Mouse (Mus musculus): ENCODE data around the gene Ifitm1. TPM values are rescaled to one million over a fixed set of nuclear protein-coding genes. Genes with fewer than 3 reads are reported as not detected.

Ifitm1 gene
- polyA plus RNA-seq (2014; fragmentation: Nextera tagmentation; extraction: Ambion mirVana) = 32.7 and 33.5 TPM in 2 replicates

DNA sequence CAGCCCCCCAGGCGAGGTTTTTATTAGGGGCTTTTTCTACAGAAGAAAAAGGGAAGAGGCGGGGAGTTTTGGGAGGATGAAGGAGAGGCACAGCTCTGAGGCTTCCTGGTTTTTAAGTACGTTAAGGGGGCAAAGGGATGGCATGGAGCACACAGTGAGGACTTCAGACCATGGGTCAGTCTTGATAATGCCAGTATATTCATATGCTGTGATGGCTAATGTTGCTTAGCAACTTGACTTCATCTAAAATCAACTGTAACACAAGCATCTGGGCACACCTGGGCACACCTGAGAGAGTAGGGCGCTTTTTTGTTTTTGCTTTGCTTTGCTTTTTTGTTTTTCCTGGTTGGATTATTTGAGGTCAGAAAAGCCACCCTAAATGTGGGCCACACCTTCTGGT, at the start of gene Ifitm1:
Gene Ifitm1, plus strand, starts transcription at position 301 of the 400 bp plus-strand sequence.
- no peak within 1 kb of the TSS for H3K4me3 ChIP-seq (ENCODE audit: low read depth, low read length)

GRCm38 (mm10) chr7:140919911-140920310, 47.1 kb upstream of the Ifitm1 start:
- no peak overlapping the region for H3K27ac ChIP-seq (ENCODE audit: low read depth, low read length)
- ATAC-seq (replicated peaks; ENCODE audit: low FRiP score) (no peak), DNase-seq (ENCODE audit: low spot score) (no peak)
- H3K4me2 ChIP-seq = no peak overlapping the region
- H3K4me3 ChIP-seq (ENCODE audit: low read depth, low read length) = no peak overlapping the region
- peaks cover 49% of the 10 kb centered on the region for H3K27me3 ChIP-seq (replicated peaks; ENCODE audit: control insufficient read depth, insufficient read depth, low read length)
- 37% methylated on average over 4 of the region's 4 CpGs for WGBS
- no peaks in the 10 kb centered on the region for H3K36me3 ChIP-seq (ENCODE audit: control insufficient read depth, insufficient read depth, low read length)
- no peak overlapping the region for H3K9ac ChIP-seq (ENCODE audit: low read depth, low read length)
- peaks cover 9% of the 10 kb centered on the region; the same call in 1 of the 2 replicates for H3K4me1 ChIP-seq (replicated peaks; ENCODE audit: control insufficient read depth, insufficient read depth, low read length)
- no peaks in the 10 kb centered on the region for H3K9me3 ChIP-seq (ENCODE audit: control insufficient read depth, low read length)

More for the DNA sequence above, at the start of gene Ifitm1:
- H3K4me2 ChIP-seq = no peak within 1 kb of the TSS
- H3K9ac ChIP-seq (ENCODE audit: low read depth, low read length) = no peak within 1 kb of the TSS
- ATAC-seq (replicated peaks; ENCODE audit: low FRiP score) = no peak
- no peak for DNase-seq (ENCODE audit: low spot score)
- WGBS = 81% methylated on average over 4 of the region's 4 CpGs
- no peaks in the 10 kb centered on the region for H3K36me3 ChIP-seq (ENCODE audit: control insufficient read depth, insufficient read depth, low read length)
- peaks cover 11% of the 10 kb centered on the region for H3K4me1 ChIP-seq (replicated peaks; ENCODE audit: control insufficient read depth, insufficient read depth, low read length)
- no peaks in the 10 kb centered on the region for H3K27me3 ChIP-seq (replicated peaks; ENCODE audit: control insufficient read depth, insufficient read depth, low read length)
- no peak within 1 kb of the TSS for H3K27ac ChIP-seq (ENCODE audit: low read depth, low read length)
- no peaks in the 10 kb centered on the region for H3K9me3 ChIP-seq (ENCODE audit: control insufficient read depth, low read length)

GRCm38 (mm10) chr7:140920418-140921029, 46.5 kb upstream of the Ifitm1 start, which contains the start of gene Nlrp6:
TSS of gene Nlrp6 (plus strand) at chr7:140920902.
- Histone ChIP-seq H3K9ac (ENCODE audit: low read depth, low read length) (no peak within 1 kb of the TSS), H3K4me3 (ENCODE audit: low read depth, low read length) (no peak within 1 kb of the TSS), H3K27me3 (replicated peaks; ENCODE audit: control insufficient read depth, insufficient read depth, low read length) (peaks cover 55% of the 10 kb centered on the region), H3K27ac (ENCODE audit: low read depth, low read length) (no peak within 1 kb of the TSS), H3K4me1 (replicated peaks; ENCODE audit: control insufficient read depth, insufficient read depth, low read length) (peaks cover 9% of the 10 kb centered on the region; the same call in 1 of the 2 replicates), H3K9me3 (ENCODE audit: control insufficient read depth, low read length) (no peaks in the 10 kb centered on the region), H3K36me3 (ENCODE audit: control insufficient read depth, insufficient read depth, low read length) (no peaks in the 10 kb centered on the region), H3K4me2 (no peak within 1 kb of the TSS)
- 69% methylated on average over 8 of the region's 8 CpGs for WGBS
- DNase-seq (ENCODE audit: low spot score) (no peak), ATAC-seq (replicated peaks; ENCODE audit: low FRiP score) (no peak)

GRCm38 (mm10) chr7:140921225-140921975, 45.6 kb upstream of the Ifitm1 start:
- Histone ChIP-seq H3K36me3 (ENCODE audit: control insufficient read depth, insufficient read depth, low read length) (no peaks in the 10 kb centered on the region), H3K9ac (ENCODE audit: low read depth, low read length) (no peak overlapping the region), H3K4me1 (replicated peaks; ENCODE audit: control insufficient read depth, insufficient read depth, low read length) (peaks cover 9% of the 10 kb centered on the region; the same call in 1 of the 2 replicates), H3K4me3 (ENCODE audit: low read depth, low read length) (no peak overlapping the region; the same call in 1 of the 2 replicates), H3K27ac (ENCODE audit: low read depth, low read length) (no peak overlapping the region), H3K4me2 (peak overlapping the region; percentile 75; the same call in 1 of the 2 replicates), H3K27me3 (replicated peaks; ENCODE audit: control insufficient read depth, insufficient read depth, low read length) (peaks cover 55% of the 10 kb centered on the region), H3K9me3 (ENCODE audit: control insufficient read depth, low read length) (no peaks in the 10 kb centered on the region)
- 27% methylated on average over 22 of the region's 22 CpGs for WGBS
- no peak for ATAC-seq (replicated peaks; ENCODE audit: low FRiP score)
- DNase-seq (ENCODE audit: low spot score) = no peak

GRCm38 (mm10) chr7:140922398-140923069, 44.5 kb upstream of the Ifitm1 start:
- H3K4me2 ChIP-seq = peak overlapping the region; percentile 75
- H3K4me1 ChIP-seq (replicated peaks; ENCODE audit: control insufficient read depth, insufficient read depth, low read length) = peaks cover 9% of the 10 kb centered on the region; the same call in 1 of the 2 replicates
- DNase-seq (ENCODE audit: low spot score) (no peak), ATAC-seq (replicated peaks; ENCODE audit: low FRiP score) (peak; percentile 29; the same call in 1 of the 2 replicates)
- peak overlapping the region; percentile 37 for H3K4me3 ChIP-seq (ENCODE audit: low read depth, low read length)
- WGBS = 2% methylated on average over 49 of the region's 49 CpGs
- H3K36me3 ChIP-seq (ENCODE audit: control insufficient read depth, insufficient read depth, low read length) = no peaks in the 10 kb centered on the region
- H3K9me3 ChIP-seq (ENCODE audit: control insufficient read depth, low read length) = no peaks in the 10 kb centered on the region
- H3K9ac ChIP-seq (ENCODE audit: low read depth, low read length) = no peak overlapping the region
- peaks cover 55% of the 10 kb centered on the region for H3K27me3 ChIP-seq (replicated peaks; ENCODE audit: control insufficient read depth, insufficient read depth, low read length)
- H3K27ac ChIP-seq (ENCODE audit: low read depth, low read length) = no peak overlapping the region

DNA sequence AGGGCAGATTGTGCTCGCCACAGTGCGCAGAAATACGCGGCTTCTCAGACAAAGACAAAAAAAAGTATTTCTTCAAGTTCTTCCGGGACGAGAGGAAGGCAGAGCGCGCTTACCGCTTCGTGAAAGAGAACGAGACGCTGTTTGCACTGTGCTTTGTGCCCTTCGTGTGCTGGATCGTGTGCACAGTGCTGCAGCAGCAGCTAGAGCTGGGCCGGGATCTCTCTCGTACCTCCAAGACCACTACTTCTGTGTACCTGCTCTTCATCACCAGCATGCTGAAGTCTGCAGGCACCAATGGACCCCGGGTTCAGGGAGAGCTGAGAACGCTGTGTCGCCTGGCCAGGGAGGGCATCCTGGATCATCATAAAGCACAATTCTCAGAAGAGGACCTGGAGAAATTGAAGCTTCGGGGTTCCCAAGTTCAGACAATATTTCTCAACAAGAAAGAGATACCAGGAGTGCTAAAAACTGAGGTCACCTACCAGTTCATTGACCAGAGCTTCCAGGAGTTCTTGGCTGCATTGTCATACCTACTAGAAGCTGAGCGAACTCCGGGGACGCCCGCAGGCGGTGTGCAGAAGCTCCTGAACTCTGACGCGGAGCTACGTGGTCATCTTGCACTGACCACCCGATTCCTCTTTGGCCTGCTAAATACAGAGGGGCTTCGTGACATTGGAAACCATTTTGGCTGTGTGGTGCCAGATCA, 43.8 kb upstream of the Ifitm1 start:
- ATAC-seq (replicated peaks; ENCODE audit: low FRiP score) = no peak

DNA sequence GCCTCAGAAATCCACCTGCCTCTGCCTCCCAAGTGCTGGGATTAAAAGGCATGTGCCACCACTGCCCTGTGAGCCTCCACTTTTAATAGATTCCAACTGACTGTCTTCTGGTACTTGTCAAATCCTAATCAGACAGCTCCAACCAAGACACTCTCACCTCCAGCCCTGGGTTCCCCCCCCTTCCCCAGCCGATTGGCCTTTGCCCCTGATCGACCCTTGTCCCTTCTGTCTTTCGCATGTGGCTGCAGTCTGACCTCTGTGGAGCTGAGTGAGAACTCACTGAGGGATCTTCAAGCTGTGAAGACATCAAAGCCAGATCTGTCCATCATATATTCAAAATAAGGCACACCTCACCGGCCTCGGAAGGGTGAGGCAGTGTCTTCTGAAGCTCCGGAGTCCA, 39.8 kb upstream of the Ifitm1 start:
- Histone ChIP-seq H3K4me1 (replicated peaks; ENCODE audit: control insufficient read depth, insufficient read depth, low read length) (peaks cover 5% of the 10 kb centered on the region; the same call in 1 of the 2 replicates), H3K4me2 (no peak overlapping the region), H3K9me3 (ENCODE audit: control insufficient read depth, low read length) (no peaks in the 10 kb centered on the region), H3K36me3 (ENCODE audit: control insufficient read depth, insufficient read depth, low read length) (no peaks in the 10 kb centered on the region), H3K27me3 (replicated peaks; ENCODE audit: control insufficient read depth, insufficient read depth, low read length) (peaks cover 31% of the 10 kb centered on the region), H3K27ac (ENCODE audit: low read depth, low read length) (no peak overlapping the region), H3K9ac (ENCODE audit: low read depth, low read length) (no peak overlapping the region), H3K4me3 (ENCODE audit: low read depth, low read length) (no peak overlapping the region)
- WGBS = 72% methylated on average over 6 of the region's 6 CpGs
- DNase-seq (ENCODE audit: low spot score) = no peak
- no peak for ATAC-seq (replicated peaks; ENCODE audit: low FRiP score)

More for the DNA sequence above, 43.8 kb upstream of the Ifitm1 start:
- Histone ChIP-seq H3K27ac (ENCODE audit: low read depth, low read length) (no peak overlapping the region), H3K9me3 (ENCODE audit: control insufficient read depth, low read length) (no peaks in the 10 kb centered on the region), H3K4me2 (peak overlapping the region; percentile 75), H3K4me3 (ENCODE audit: low read depth, low read length) (peak overlapping the region; percentile 37), H3K36me3 (ENCODE audit: control insufficient read depth, insufficient read depth, low read length) (no peaks in the 10 kb centered on the region), H3K4me1 (replicated peaks; ENCODE audit: control insufficient read depth, insufficient read depth, low read length) (peaks cover 9% of the 10 kb centered on the region; the same call in 1 of the 2 replicates), H3K27me3 (replicated peaks; ENCODE audit: control insufficient read depth, insufficient read depth, low read length) (peaks cover 55% of the 10 kb centered on the region), H3K9ac (ENCODE audit: low read depth, low read length) (no peak overlapping the region)
- WGBS = 27% methylated on average over 30 of the region's 30 CpGs
- no peak for DNase-seq (ENCODE audit: low spot score)

DNA sequence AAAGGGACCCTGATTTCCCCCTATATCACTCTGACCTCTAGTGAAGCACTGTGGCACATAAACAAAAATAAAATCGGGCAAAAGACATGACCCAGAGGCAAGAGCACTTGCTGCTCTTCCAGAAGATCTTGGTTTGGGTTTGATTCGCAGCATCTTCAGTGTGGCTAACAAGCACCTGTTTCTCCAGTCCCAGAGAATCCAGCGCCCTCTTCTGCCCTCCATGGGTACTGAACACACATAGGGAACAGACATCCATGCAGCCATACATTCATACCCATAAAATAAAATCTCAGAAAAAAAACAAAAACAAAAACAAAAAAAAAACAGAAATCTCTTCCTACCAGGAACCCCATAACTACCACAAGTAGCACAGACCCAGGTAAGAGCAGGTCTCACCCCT, 28.6 kb upstream of the Ifitm1 start:
- DNase-seq (ENCODE audit: low spot score) = peak; percentile 34
- H3K27me3 ChIP-seq (replicated peaks; ENCODE audit: control insufficient read depth, insufficient read depth, low read length) = peaks cover 5% of the 10 kb centered on the region; the same call in 1 of the 2 replicates
- WGBS = 32% methylated on average over 3 of the region's 3 CpGs

More for the DNA sequence above, 28.6 kb upstream of the Ifitm1 start:
- H3K36me3 ChIP-seq (ENCODE audit: control insufficient read depth, insufficient read depth, low read length) = no peaks in the 10 kb centered on the region
- no peak overlapping the region for H3K4me2 ChIP-seq
- H3K9ac ChIP-seq (ENCODE audit: low read depth, low read length) = no peak overlapping the region
- no peak overlapping the region for H3K27ac ChIP-seq (ENCODE audit: low read depth, low read length)
- H3K4me1 ChIP-seq (replicated peaks; ENCODE audit: control insufficient read depth, insufficient read depth, low read length) = peaks cover 16% of the 10 kb centered on the region
- no peak overlapping the region for H3K4me3 ChIP-seq (ENCODE audit: low read depth, low read length)
- no peak for ATAC-seq (replicated peaks; ENCODE audit: low FRiP score)
- no peaks in the 10 kb centered on the region for H3K9me3 ChIP-seq (ENCODE audit: control insufficient read depth, low read length)

All from liver, embryonic 11.5 days (tissue).